Mouse (Mus musculus): ENCODE results near the gene C2cd2l. TPM values are rescaled to one million over a fixed set of nuclear protein-coding genes. Genes with fewer than 3 reads are reported as not detected.

C2cd2l gene
- total RNA-seq, 2 experiments from 2014 or later: 128 to 144 TPM

DNA sequence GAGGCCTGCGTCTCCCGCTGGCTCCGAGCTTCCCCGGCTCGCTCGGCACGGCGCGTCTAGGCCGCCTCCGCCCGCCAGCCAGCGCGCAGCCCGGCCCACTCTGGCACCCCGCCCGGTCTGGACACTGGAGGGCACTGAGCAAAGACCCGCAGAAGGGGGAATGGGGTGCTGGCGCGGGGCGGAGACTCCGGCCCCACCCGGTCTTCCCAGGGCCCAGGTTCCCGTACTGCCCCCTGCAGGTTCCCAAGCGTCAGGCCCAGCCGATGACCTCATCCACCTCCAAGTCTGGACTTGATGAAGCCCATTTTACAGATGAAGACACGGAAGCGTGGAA, 52.1 kb downstream of the C2cd2l start:
- DNase-seq (ENCODE audit: low spot score in 2 of 2): peak; percentile 79 to 84

DNA sequence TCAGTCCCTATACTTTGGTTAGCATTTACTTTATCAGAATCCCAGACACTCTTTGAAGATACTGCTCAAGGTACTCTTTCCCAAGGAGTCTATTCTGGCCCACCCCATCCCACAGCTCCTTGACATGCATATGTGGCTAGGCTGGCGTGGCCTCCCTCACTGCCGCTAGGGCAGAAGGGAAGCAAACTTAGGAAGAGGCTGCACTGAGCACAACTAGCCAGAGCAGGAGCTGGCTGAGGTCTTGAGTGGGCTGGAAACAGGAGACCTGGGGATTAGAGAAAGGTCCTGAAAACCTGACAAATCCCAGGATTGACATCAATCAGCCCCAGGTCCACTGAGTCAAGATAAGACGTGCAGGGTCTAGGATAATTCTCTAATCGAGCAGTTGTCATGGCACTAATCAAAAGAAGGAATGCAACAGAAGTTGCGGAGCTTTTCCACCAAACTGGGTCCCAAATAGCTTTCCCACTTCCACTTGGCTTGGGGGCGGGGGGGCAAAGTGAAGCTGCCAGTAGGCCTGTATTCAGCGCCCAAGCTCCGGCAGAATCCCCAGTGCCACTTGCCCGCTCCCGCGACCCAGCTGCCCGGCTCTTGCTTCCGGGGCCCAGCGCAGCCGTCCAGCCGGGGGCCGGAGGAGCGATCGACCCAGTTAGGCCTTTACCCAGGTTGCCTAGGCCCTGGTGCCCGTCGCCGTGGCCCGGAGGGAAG, 52.6 kb downstream of the C2cd2l start:
- DNase-seq (ENCODE audit: low spot score in 2 of 2): no peak

DNA sequence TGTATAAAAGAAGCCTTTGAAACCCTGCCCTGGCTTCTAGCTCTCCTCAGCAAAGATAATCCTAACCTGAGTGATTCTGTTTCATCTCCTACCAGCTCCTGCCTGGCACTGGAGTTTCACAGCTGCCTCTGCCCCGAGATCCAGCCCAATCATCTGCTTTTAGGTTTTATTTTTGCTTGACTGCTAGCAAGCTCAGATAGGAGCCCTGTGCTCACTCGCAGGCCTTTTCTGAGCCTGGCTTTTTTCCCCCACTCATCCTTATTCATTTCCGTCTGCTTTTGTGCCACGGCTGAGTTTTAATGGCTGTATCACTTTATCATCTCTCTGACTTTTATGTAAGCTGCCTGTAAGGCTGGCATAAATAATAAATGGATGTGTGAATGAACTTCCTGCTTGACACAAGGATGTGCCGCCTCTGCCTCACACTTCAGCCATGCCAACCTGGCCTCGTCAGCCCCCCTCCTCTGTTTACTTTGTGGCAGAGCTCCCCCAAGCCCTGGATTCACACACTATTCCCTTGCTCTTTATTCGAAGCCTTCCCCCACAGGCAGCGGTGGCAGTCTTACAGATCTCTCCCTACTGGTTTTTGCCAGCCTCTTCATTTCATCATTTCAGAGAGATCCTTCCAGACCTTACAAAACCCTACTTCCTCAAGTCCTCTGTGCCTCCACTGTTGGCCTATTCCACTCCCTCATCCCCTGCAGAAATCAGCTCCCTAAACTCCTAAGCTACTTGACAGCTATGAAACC, 53.4 kb downstream of the C2cd2l start:
- DNase-seq (ENCODE audit: low spot score in 2 of 2): no peak

DNA sequence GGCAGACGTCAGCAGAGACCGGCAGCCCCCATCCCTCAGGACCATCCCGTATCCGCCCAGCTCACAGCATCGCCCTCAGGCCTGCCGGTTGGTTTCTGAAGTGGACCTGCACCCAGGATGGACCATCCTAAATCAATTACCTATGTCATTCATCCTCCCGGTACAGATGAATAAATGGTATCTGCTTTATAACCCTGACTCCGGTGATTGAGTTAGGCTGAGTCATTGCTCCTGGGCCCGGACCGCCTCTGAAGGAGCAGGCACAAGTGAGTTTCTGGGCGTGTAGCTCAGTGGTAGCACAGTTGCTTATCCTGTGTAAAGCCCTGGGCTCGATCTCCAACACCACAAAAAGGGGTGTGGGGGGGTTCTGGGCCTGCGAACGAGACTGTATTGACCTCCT, 58.7 kb downstream of the C2cd2l start:
- no peak for DNase-seq (ENCODE audit: low spot score in 2 of 2)

Small RNAs within 50 kb of the gene (microRNA-seq; reads per million reads assigned to microRNA genes)
- 0 reads per million in 2 experiments for gene Gm44335

Other genes starting within 250 kb of the C2cd2l start
- 1 to 10 TPM in 1 of 2 experiments, under 1 TPM in 1; 0.33 to 8.6 TPM for gene Mfrp, start 218.6 kb downstream of the C2cd2l start, total RNA-seq (2021)
- 10 to 100 TPM; 13.5 to 18.6 TPM for gene C1qtnf5, start 213.0 kb downstream of the C2cd2l start, total RNA-seq (2021)
- gene Gm49380, start 206.8 kb downstream of the C2cd2l start, total RNA-seq (2021): under 1 TPM; 0.14 to 0.29 TPM
- 10 to 100 TPM; 27.7 to 28.2 TPM for gene Rnf26, start 206.8 kb downstream of the C2cd2l start, total RNA-seq (2021)
- 10 to 100 TPM; 24.5 to 27.8 TPM for gene Mcam, start 185.8 kb downstream of the C2cd2l start, total RNA-seq (2021)
- 10 to 100 TPM; 58.1 to 62.7 TPM for gene Cbl, start 86.2 kb downstream of the C2cd2l start, total RNA-seq (2021)
- gene Ccdc153, start 79.6 kb downstream of the C2cd2l start, total RNA-seq (2021): 1 to 10 TPM; 4.5 to 8.4 TPM
- gene Pdzd3, start 68.8 kb downstream of the C2cd2l start, total RNA-seq (2021): 1 to 10 TPM in 1 of 2 experiments, under 1 TPM in 1; 0.88 to 1.0 TPM
- gene Nlrx1, start 51.7 kb downstream of the C2cd2l start, total RNA-seq (2021): 10 to 100 TPM in 1 of 2 experiments, 1 to 10 TPM in 1; 10.0 to 12.2 TPM
- gene Abcg4, start 31.7 kb downstream of the C2cd2l start, total RNA-seq (2021): 10 to 100 TPM; 69.3 to 75.8 TPM
- 10 to 100 TPM; 26.0 to 28.5 TPM for gene Hinfp, start 14.6 kb downstream of the C2cd2l start, total RNA-seq (2021)
- gene Dpagt1, start 5.7 kb upstream of the C2cd2l start, total RNA-seq (2021): 10 to 100 TPM; 16.2 to 16.3 TPM
- gene H2afx, start 14.4 kb upstream of the C2cd2l start, total RNA-seq (2021): 10 to 100 TPM; 50.5 to 59.1 TPM
- gene Hmbs, start 23.9 kb upstream of the C2cd2l start, total RNA-seq (2021): 10 to 100 TPM; 22.6 to 22.8 TPM
- gene Vps11, start 41.4 kb upstream of the C2cd2l start, total RNA-seq (2021): 10 to 100 TPM; 41.8 to 46.1 TPM
- 100 to 1,000 TPM in 1 of 2 experiments, 10 to 100 TPM in 1; 97.1 to 116 TPM for gene Hyou1, start 59.2 kb upstream of the C2cd2l start, total RNA-seq (2021)
- gene Slc37a4, start 76.6 kb upstream of the C2cd2l start, total RNA-seq (2021): 10 to 100 TPM; 39.8 to 41.0 TPM
- 100 to 1,000 TPM; 593 to 617 TPM for gene Rps25, start 86.9 kb upstream of the C2cd2l start, total RNA-seq (2021)
- gene Trappc4, start 87.3 kb upstream of the C2cd2l start, total RNA-seq (2021): 10 to 100 TPM; 67.9 to 73.9 TPM
- 10 to 100 TPM; 19.6 to 24.1 TPM for gene Ccdc84, start 98.3 kb upstream of the C2cd2l start, total RNA-seq (2021)
- not detected for gene Foxr1, start 120.9 kb upstream of the C2cd2l start, total RNA-seq (2021)
- not detected for gene Upk2, start 134.7 kb upstream of the C2cd2l start, total RNA-seq (2021)
- gene Bcl9l, start 162.5 kb upstream of the C2cd2l start, total RNA-seq (2021): 10 to 100 TPM; 76.1 to 76.3 TPM
- gene Cxcr5, start 241.6 kb upstream of the C2cd2l start, total RNA-seq (2021): not detected